Mouse (Mus musculus) intestine, embryonic 16.5 days (tissue): ENCODE results near the gene Sptb. TPM values are rescaled to one million over a fixed set of nuclear protein-coding genes. Genes with fewer than 3 reads are reported as not detected.

Source experiments
- microRNA-seq: library from miRNA; unstranded; fragments of <30 nt; microRNA quantifications from one replicate; pipeline ENCODE4, GENCODE M21; 2016
- polyA plus RNA-seq: library from polyadenylated mRNA; unstranded; fragments of >200 nt; fragmentation: Nextera tagmentation; extraction: Ambion mirVana; gene quantifications from 2 replicates; pipeline ENCODE4 v1.2.1, GENCODE M21; 2015

The Sptb gene
- polyA plus RNA-seq, 1 experiment from 2014 or later = 1.2 TPM

Small RNA genes lying within 50 kb of the gene (microRNA-seq; reads per million reads assigned to microRNA genes)
- 1.1 reads per million for gene Mir5135

Other genes with a start within 250 kb of the Sptb start
- gene Plekhg3, start 179.7 kb downstream of the Sptb start, polyA plus RNA-seq = 8.8 and 9.3 TPM in 2 replicates
- gene Churc1, start 55.0 kb upstream of the Sptb start, polyA plus RNA-seq = 121 and 130 TPM in 2 replicates
- 27.9 and 29.5 TPM in 2 replicates for gene Fntb, start 55.0 kb upstream of the Sptb start, polyA plus RNA-seq
- 69.0 and 91.0 TPM in 2 replicates for gene Gpx2, start 85.0 kb upstream of the Sptb start, polyA plus RNA-seq
- 17.6 and 18.7 TPM in 2 replicates for gene Rab15, start 112.4 kb upstream of the Sptb start, polyA plus RNA-seq